Mouse (Mus musculus) ES-Bruce4 (cell line): ENCODE results near the gene Klhl25.

Experiments used
- CTCF ChIP-seq: IDR thresholded peaks from one replicate; pipeline ENCODE4 v1.8.1; 2011; ENCODE audit warnings: low read depth, low read length
- EP300 ChIP-seq: IDR thresholded peaks from 2 replicates; pipeline ENCODE4 v1.6.1; 2011; ENCODE audit warnings: low read depth, low read length; ENCODE audit not compliant: insufficient read depth
- POLR2A ChIP-seq: IDR thresholded peaks from one replicate; pipeline ENCODE4 v1.8.1; 2011; ENCODE audit warnings: low read length; ENCODE audit not compliant: insufficient read depth

DNA sequence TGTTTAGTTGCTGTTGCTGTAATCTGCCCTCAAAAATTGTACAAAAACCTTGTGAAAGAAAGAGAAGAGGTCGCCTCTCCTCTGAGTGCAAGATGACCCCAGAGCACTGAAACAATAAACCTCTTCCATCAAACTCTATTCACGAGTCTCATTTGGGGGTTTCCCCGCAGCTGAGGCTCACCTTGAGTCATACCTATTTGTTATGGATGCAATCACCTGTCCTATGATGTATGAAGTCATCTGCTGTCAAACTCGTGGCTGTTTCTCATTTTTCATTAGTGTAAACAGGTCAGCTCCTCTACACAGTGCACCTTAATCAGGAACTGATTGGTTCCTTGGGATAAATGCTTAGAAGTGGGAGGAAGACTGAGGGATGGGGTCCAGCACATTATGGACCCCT, 47.6 kb upstream of the Klhl25 start:
- TF ChIP-seq CTCF (no peak), POLR2A (no peak), EP300 (no peak)
